Mouse (Mus musculus): ENCODE measurements around the gene Grin2b. TPM values are rescaled to one million over a fixed set of nuclear protein-coding genes. Genes with fewer than 3 reads are reported as not detected.

Gene Grin2b
- polyA plus RNA-seq, 1 experiment from 2014 or later = 0.45 TPM

DNA sequence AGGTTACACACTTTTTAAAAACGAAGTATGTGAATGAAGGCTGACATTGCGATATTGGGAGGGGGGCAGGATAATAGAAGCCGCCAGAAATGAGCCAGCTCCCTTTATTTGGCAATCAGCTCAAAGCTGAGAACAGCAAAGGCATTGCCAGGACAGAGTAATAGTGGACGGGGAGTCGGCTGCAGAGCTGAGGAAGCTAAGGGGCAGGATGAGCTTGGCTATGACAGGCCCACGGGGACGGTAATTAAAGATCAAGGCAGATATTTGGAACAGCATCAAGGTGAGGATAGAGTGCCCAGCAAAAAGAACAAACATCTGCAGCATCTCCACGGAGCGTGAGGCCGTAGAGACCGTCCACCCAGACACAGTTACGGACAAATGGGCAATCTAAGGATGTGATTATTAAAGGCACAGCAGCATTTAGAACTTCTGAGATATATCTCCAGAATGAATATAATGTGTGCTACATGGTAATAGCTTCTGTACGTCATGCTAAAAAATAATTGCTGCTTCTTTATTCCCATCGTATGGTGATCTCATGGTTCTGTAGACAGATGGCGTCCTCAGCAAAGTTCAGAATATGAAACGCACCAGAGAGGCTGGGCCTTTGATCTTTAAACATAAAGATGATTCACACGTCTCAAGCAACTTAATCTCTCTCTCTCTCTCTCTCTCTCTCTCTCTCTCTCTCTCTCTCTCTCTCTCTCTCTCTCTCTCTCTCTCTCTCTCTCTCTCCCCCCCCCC is 93.1 kb downstream of the Grin2b start:
- WGBS (ENCODE audit: insufficient replicate concordance) = 78% methylated on average over 17 of the region's 17 CpGs
- Histone ChIP-seq H3K27me3 (ENCODE audit: insufficient read depth, low read length) (no peaks in the 10 kb centered on the region), H3K36me3 (replicated peaks; ENCODE audit: insufficient read depth, low read length) (no peaks in the 10 kb centered on the region), H3K9ac (replicated peaks) (no peak overlapping the region), H3K9me3 (ENCODE audit: low read length) (peaks cover 2% of the 10 kb centered on the region; the same call in 1 of the 2 replicates), H3K4me3 (ENCODE audit: low read depth, low read length) (no peak overlapping the region), H3K4me2 (ENCODE audit: low read depth, low read length) (no peak overlapping the region), H3K27ac (ENCODE audit: low read depth) (no peak overlapping the region), H3K4me1 (ENCODE audit: insufficient read depth) (no peaks in the 10 kb centered on the region)
- DNase-seq = no peak
- TF ChIP-seq EP300 (IDR thresholded peaks at IDR 0.05; ENCODE audit: low read depth) (no peak), CTCF (IDR thresholded peaks at IDR 0.05; ENCODE audit: low read depth) (no peak)
- no peak for ATAC-seq

DNA sequence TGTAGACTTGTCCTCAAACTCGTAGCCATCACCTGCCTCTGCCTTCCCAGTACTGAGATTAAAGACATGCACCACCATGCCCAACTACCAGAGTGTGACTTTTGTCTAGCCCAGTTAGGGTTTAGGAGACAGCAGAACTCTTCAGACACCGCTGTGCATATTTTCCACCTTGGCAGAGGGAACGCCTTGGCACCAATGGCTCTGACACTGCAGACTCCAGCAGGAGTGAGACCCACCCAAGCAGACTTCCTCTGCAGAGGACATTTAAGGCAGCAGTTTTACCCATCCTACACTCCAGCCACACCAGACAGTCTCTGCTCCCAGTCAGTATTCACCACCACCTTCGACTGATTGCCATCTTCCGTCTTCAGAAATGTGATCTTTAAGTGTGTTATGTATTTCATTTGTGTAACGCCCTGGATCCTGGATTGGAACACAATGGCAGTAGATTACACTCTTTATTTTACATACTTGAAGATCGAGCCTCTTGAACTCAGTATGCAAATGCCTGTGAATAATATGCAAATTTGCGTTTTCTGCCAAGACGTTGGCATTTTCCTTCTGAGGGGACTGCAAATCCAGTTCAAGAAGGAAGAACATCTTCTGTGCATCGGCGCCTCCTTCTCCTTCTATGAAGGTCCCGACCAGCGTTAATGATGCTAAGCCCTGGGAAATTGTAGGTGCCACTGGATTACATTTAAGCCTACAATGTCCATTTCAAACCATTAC is 100.8 kb downstream of the Grin2b start:
- TF ChIP-seq EP300 (IDR thresholded peaks at IDR 0.05; ENCODE audit: low read depth) (no peak), CTCF (IDR thresholded peaks at IDR 0.05; ENCODE audit: low read depth) (no peak)

DNA sequence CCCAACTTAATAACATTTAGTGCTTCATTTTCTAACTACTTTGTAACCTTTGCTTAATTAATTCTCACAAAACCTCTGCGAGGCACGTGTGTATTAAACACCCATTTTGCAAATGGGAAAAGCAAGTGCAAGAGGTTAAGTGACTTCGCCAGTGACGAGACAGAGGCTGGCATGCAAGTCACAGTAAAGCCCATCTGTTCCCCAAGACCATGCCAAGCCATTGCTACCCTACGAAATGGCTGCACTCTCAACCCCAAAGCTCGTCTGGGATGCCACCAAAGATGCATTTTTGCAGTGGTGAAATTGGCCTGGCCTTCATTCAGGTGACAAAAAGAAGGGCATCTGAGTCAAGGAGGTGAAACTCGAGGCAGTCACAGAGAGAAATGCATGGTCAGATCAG is 103.2 kb downstream of the Grin2b start:
- no peak overlapping the region for H3K4me3 ChIP-seq (ENCODE audit: low read depth, low read length)
- TF ChIP-seq CTCF (IDR thresholded peaks at IDR 0.05; ENCODE audit: low read depth) = no peak
- no peak for TF ChIP-seq EP300 (IDR thresholded peaks at IDR 0.05; ENCODE audit: low read depth)
- 71% methylated on average over 7 of the region's 7 CpGs for WGBS (ENCODE audit: insufficient replicate concordance)
- H3K9ac ChIP-seq (replicated peaks) = no peak overlapping the region
- DNase-seq (no peak), ATAC-seq (no peak)
- H3K27me3 ChIP-seq (ENCODE audit: insufficient read depth, low read length) = no peaks in the 10 kb centered on the region
- no peaks in the 10 kb centered on the region for H3K4me1 ChIP-seq (ENCODE audit: insufficient read depth)
- H3K27ac ChIP-seq (ENCODE audit: low read depth) = no peak overlapping the region
- H3K9me3 ChIP-seq (ENCODE audit: low read length) = no peaks in the 10 kb centered on the region
- no peaks in the 10 kb centered on the region for H3K36me3 ChIP-seq (replicated peaks; ENCODE audit: insufficient read depth, low read length)
- no peak overlapping the region for H3K4me2 ChIP-seq (ENCODE audit: low read depth, low read length)

More for the DNA sequence above, 100.8 kb downstream of the Grin2b start:
- DNase-seq (no peak), ATAC-seq (no peak)
- Histone ChIP-seq H3K9me3 (ENCODE audit: low read length) (peaks cover 2% of the 10 kb centered on the region; the same call in 1 of the 2 replicates), H3K27me3 (ENCODE audit: insufficient read depth, low read length) (no peaks in the 10 kb centered on the region), H3K36me3 (replicated peaks; ENCODE audit: insufficient read depth, low read length) (no peaks in the 10 kb centered on the region), H3K4me2 (ENCODE audit: low read depth, low read length) (no peak overlapping the region), H3K4me3 (ENCODE audit: low read depth, low read length) (no peak overlapping the region), H3K9ac (replicated peaks) (no peak overlapping the region), H3K4me1 (ENCODE audit: insufficient read depth) (no peaks in the 10 kb centered on the region), H3K27ac (ENCODE audit: low read depth) (no peak overlapping the region)
- 79% methylated on average over 13 of the region's 13 CpGs for WGBS (ENCODE audit: insufficient replicate concordance)

DNA sequence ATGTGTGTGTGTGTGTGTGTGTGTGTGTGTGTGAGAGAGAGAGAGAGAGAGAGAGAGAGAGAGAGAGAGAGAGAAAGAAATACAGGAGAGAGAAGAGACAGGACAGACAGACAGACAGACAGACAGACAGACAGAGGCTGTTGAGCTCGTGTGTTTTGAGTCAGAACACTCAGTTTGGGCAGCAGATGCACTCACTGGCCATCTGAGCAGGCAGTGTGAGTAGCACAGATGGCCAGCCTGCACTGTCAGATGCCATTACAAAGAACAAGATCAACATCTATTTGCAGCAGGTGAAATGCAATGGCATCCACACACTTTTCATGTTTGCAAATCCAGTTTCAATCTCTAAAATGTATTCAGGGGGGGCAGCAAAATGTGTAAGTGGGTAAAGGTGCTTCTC is 120.0 kb downstream of the Grin2b start:
- Histone ChIP-seq H3K4me1 (ENCODE audit: insufficient read depth) (no peaks in the 10 kb centered on the region), H3K9me3 (ENCODE audit: low read length) (no peaks in the 10 kb centered on the region), H3K4me2 (ENCODE audit: low read depth, low read length) (no peak overlapping the region), H3K36me3 (replicated peaks; ENCODE audit: insufficient read depth, low read length) (no peaks in the 10 kb centered on the region), H3K27ac (ENCODE audit: low read depth) (no peak overlapping the region), H3K4me3 (ENCODE audit: low read depth, low read length) (no peak overlapping the region), H3K9ac (replicated peaks) (no peak overlapping the region), H3K27me3 (ENCODE audit: insufficient read depth, low read length) (no peaks in the 10 kb centered on the region)
- TF ChIP-seq EP300 (IDR thresholded peaks at IDR 0.05; ENCODE audit: low read depth) = no peak
- no peak for TF ChIP-seq CTCF (IDR thresholded peaks at IDR 0.05; ENCODE audit: low read depth)
- ATAC-seq = no peak
- WGBS (ENCODE audit: insufficient replicate concordance) = 11% methylated on average over 1 of the region's 1 CpGs
- no peak for DNase-seq

DNA sequence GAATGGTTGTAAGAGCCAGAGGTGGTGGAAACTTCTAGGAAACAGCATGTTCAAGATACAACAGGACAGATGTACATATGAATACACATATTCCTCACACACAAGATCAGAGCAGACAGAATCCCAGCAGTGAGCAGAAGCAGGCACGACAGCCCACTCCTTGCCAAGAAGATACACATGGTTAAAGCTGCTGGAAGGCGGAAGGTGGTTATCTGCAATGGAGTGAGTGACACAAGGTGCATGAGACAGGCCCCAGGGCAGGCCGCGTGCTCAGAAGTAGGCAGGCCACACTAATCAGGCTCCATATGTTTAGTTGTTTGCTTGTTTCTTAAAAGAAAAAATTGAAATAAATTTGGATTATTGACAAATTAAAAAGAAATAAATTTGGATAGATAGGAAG is 123.0 kb downstream of the Grin2b start:
- ATAC-seq (no peak), DNase-seq (no peak)
- no peaks in the 10 kb centered on the region for H3K36me3 ChIP-seq (replicated peaks; ENCODE audit: insufficient read depth, low read length)
- H3K9ac ChIP-seq (replicated peaks) = no peak overlapping the region
- no peaks in the 10 kb centered on the region for H3K9me3 ChIP-seq (ENCODE audit: low read length)
- no peaks in the 10 kb centered on the region for H3K4me1 ChIP-seq (ENCODE audit: insufficient read depth)
- H3K27me3 ChIP-seq (ENCODE audit: insufficient read depth, low read length) = no peaks in the 10 kb centered on the region
- 76% methylated on average over 4 of the region's 4 CpGs for WGBS (ENCODE audit: insufficient replicate concordance)
- no peak overlapping the region for H3K4me3 ChIP-seq (ENCODE audit: low read depth, low read length)
- no peak overlapping the region for H3K4me2 ChIP-seq (ENCODE audit: low read depth, low read length)
- H3K27ac ChIP-seq (ENCODE audit: low read depth) = no peak overlapping the region
- TF ChIP-seq EP300 (IDR thresholded peaks at IDR 0.05; ENCODE audit: low read depth) = no peak
- TF ChIP-seq CTCF (IDR thresholded peaks at IDR 0.05; ENCODE audit: low read depth) = no peak

DNA sequence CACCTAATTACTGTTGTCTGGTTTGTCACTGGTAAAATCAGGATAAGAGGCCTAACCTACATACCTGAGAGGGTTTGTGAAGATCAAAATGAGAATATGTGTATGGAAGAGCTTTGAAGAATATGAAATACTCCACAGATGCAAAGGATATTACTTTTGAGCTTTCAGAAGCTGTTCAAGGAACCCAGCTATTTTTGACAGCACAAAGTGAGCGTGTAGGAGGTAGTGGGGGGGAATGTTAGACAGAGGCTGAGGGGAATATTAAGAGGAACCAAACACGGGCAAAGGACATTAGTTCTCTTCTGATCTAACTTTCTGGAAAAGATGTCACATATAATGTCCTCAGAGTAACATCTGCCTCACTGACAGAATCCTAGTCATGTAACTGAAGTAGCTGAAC is 125.2 kb downstream of the Grin2b start:
- Histone ChIP-seq H3K27ac (ENCODE audit: low read depth) (no peak overlapping the region), H3K9ac (replicated peaks) (no peak overlapping the region), H3K4me2 (ENCODE audit: low read depth, low read length) (no peak overlapping the region), H3K4me1 (ENCODE audit: insufficient read depth) (no peaks in the 10 kb centered on the region), H3K4me3 (ENCODE audit: low read depth, low read length) (no peak overlapping the region), H3K36me3 (replicated peaks; ENCODE audit: insufficient read depth, low read length) (no peaks in the 10 kb centered on the region), H3K9me3 (ENCODE audit: low read length) (no peaks in the 10 kb centered on the region), H3K27me3 (ENCODE audit: insufficient read depth, low read length) (no peaks in the 10 kb centered on the region)
- ATAC-seq (no peak), DNase-seq (no peak)
- TF ChIP-seq EP300 (IDR thresholded peaks at IDR 0.05; ENCODE audit: low read depth) (no peak), CTCF (IDR thresholded peaks at IDR 0.05; ENCODE audit: low read depth) (no peak)
- WGBS (ENCODE audit: insufficient replicate concordance) = 65% methylated on average over 2 of the region's 2 CpGs

All from liver, postnatal 0 days (tissue).